Mouse (Mus musculus): ENCODE results near the gene Zkscan8.

DNA sequence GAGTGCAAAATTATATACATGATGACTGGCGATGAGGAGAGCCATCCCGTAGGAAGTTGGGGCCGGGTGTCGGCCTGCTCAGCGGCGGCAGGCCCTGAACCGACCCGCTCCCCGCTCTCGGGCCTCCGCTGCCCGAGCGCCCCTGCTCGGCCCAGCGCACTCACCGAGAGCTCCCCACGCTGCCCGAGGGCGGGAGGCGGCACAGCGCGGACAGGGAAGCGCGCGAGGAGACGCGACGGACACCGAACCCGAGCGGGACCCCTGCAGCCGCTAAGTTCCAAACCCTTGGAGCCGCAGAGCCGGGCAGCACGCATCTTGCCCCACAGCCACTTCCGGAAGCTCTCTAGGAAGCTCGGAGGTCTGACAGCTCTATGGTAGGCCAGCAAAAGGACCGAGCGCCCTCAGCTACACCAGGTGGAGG is at the start of gene Zkscan8:
- no peak for TF ChIP-seq ZC3H11A (IDR thresholded peaks at IDR 0.05; ENCODE audit: borderline replicate concordance, low read depth, low read length)
- no peak for TF ChIP-seq CHD2 (IDR thresholded peaks at IDR 0.05; ENCODE audit: low read depth, low read length)
- TF ChIP-seq HCFC1 (IDR thresholded peaks at IDR 0.05; ENCODE audit: borderline replicate concordance, insufficient read depth, low read length): peak; percentile 76; the same call in 1 of the 2 replicates
- no peak for TF ChIP-seq MAFK (IDR thresholded peaks at IDR 0.05; ENCODE audit: insufficient read depth, low read depth, low read length)
- no peak for TF ChIP-seq ZNF384 (IDR thresholded peaks at IDR 0.05; ENCODE audit: low read depth, low read length)

Data from ES-E14 (cell line).